Mouse (Mus musculus): Measurements from ENCODE around the gene Pramel5. TPM values are rescaled to one million over a fixed set of nuclear protein-coding genes. Genes with fewer than 3 reads are reported as not detected.
"Not testable (repeated sequence)": the region's sequence is repeated elsewhere in the genome, so short reads cannot be mapped to it uniquely, and the experiment has no call there.

Pramel5 gene
- not detected in 2 replicates for polyA plus RNA-seq (2015; fragmentation: Nextera tagmentation; extraction: Ambion mirVana)

DNA sequence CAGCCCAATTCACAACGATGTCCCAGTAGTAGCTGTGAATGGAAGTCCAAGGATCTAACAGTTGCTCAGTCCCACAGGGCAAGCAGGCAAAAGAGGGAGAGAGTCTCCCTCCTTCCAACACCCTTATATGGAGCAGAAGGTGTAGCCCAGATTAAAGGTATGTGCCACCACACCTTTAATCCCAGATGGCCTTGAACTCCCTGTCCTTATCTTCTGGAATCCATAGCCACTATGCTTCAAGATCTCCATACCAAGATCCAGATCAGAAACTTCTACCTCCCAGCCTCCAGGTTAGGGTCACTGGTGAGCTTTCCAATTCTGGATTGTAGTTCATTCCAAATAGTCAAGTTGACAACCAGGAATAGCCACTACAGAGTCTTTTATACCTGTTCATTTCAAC is at the start of gene Pramel5:
Gene Pramel5 (minus strand): TSS at position 101 of the 400 bp plus-strand sequence.
- 58% methylated on average over 1 of the region's 1 CpGs for WGBS

DNA sequence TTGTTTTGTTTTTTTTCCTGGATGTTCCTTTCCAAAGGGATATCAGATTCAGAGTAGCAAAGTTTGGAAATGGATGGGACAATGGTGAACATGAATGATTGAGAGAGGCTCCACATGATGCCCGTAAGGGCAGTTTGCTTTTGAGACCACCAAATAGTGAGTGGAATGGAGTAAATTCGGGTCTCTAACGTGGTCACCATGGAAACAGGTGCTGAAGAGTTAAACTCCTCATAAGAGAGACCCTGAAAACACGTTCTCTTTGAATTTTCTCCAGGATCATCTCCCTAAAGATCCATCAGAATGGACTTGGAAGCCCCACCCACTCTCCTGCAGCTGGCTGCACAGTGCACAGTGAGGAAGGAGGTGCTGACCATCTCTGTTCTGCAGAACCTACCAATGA is 49.7 kb upstream of the Pramel5 start, which contains the start of gene Gm13128:
Gene Gm13128 (plus strand): TSS at position 301 of the 400 bp plus-strand sequence.
- 58% methylated on average over 4 of the region's 4 CpGs for WGBS
- not testable (repeated sequence) for H3K27me3 ChIP-seq (replicated peaks); H3K9me3 ChIP-seq; H3K4me1 ChIP-seq; H3K4me2 ChIP-seq; H3K36me3 ChIP-seq; ATAC-seq (ENCODE audit: extremely low read depth, insufficient number of reproducible peaks, low FRiP score, low TSS enrichment); H3K4me3 ChIP-seq; H3K27ac ChIP-seq (replicated peaks); H3K9ac ChIP-seq

More for the DNA sequence above, at the start of gene Pramel5:
- not testable (repeated sequence) for H3K9me3 ChIP-seq; ATAC-seq (ENCODE audit: extremely low read depth, insufficient number of reproducible peaks, low FRiP score, low TSS enrichment); H3K4me3 ChIP-seq; H3K27ac ChIP-seq (replicated peaks); H3K4me2 ChIP-seq; H3K27me3 ChIP-seq (replicated peaks); H3K9ac ChIP-seq; H3K4me1 ChIP-seq; H3K36me3 ChIP-seq

DNA sequence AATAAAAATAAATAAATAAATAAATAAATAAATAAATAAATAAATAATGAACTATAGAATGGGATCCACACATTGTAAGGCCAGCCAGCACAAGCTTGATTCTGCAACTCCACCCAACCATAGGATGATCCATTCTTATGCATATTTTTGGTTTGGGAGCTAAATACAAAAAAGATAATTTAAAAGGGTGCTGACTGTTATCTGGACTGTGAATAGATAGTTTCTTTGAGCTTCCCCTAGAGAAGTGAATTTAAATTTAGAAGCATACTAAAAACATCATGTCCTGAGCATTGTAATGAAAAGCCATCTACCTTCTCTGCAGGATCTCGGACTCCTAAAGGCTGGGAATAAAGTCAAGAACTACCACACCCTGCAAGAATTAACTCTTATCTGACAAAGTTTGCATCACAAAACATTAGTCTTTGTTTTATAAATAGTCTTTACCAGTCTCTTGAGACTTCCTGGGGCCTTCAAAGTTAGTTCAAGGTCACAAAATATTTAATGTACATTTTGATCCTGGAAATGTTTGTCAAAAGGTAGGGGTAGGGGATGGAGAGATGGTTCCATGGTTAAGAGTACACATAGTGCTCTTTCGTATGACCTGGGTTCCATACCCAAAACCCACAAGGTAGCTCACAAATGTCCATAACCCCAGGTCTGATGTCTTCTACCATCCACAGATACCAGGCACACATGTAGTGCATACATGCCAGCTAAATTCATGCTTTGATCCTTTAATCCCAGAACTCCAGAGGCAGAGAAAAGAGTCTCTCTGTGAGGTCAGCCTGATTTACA is 32.6 kb upstream of the Pramel5 start:
- H3K36me3 ChIP-seq; ATAC-seq (ENCODE audit: extremely low read depth, insufficient number of reproducible peaks, low FRiP score, low TSS enrichment); H3K9me3 ChIP-seq; H3K4me1 ChIP-seq; H3K4me3 ChIP-seq; H3K9ac ChIP-seq; H3K4me2 ChIP-seq; H3K27me3 ChIP-seq (replicated peaks); H3K27ac ChIP-seq (replicated peaks): not testable (repeated sequence)
- 63% methylated on average over 2 of the region's 2 CpGs for WGBS

DNA sequence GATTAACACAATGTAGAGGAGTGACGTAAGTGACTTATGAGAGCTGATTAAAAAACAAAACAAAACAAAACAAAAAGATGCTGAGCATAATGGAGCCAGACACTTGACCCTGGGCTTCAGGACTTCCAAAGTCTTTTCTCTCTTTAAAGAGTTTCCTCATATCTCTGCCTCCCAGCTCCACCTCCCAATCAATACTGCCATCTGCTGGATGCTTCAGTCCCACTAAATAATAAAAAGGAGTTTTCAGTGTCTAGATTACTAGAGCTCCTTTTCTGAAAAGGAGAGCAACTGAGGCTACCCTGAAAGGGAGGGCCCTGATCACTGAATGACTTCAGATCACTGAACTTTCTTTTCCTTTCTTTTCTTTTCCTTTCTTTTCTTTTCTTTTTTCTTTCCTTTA is 19.1 kb upstream of the Pramel5 start:
- H3K4me3 ChIP-seq; H3K9me3 ChIP-seq; H3K36me3 ChIP-seq; H3K4me1 ChIP-seq; H3K27me3 ChIP-seq (replicated peaks); ATAC-seq (ENCODE audit: extremely low read depth, insufficient number of reproducible peaks, low FRiP score, low TSS enrichment); H3K4me2 ChIP-seq; H3K27ac ChIP-seq (replicated peaks); H3K9ac ChIP-seq: not testable (repeated sequence)
- 39% methylated on average over 1 of the region's 1 CpGs for WGBS

DNA sequence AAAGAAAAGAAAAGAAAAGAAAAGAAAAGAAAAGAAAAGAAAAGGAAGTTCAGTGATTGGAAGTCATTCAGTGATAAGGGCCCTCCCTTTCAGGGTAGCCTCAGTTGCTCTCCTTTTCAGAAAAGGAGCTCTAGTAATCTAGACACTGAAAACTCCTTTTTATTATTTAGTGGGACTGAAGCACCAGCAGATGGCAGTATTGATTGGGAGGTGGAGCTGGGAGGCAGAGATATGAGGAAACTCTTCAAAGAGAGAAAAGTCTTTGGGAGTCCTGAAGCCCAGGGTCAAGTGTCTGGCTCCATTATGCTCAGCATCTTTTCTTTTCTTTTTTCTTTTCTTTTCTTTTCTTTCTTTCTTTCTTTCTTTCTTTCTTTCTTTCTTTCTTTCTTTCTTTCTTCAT is 25.5 kb downstream of the Pramel5 start:
- not testable (repeated sequence) for ATAC-seq (ENCODE audit: extremely low read depth, insufficient number of reproducible peaks, low FRiP score, low TSS enrichment); H3K4me1 ChIP-seq; H3K4me3 ChIP-seq; H3K4me2 ChIP-seq; H3K36me3 ChIP-seq; H3K27me3 ChIP-seq (replicated peaks); H3K9ac ChIP-seq; H3K9me3 ChIP-seq; H3K27ac ChIP-seq (replicated peaks)

Other genes with a start within 250 kb of the Pramel5 start
- not detected in 2 replicates for gene Pramel4, start 221.4 kb downstream of the Pramel5 start, polyA plus RNA-seq (2015; fragmentation: Nextera tagmentation; extraction: Ambion mirVana)
- gene Gm13102, start 174.0 kb downstream of the Pramel5 start, polyA plus RNA-seq (2015; fragmentation: Nextera tagmentation; extraction: Ambion mirVana): not detected in 2 replicates
- not detected in 2 replicates for gene Oog3, start 117.8 kb downstream of the Pramel5 start, polyA plus RNA-seq (2015; fragmentation: Nextera tagmentation; extraction: Ambion mirVana)
- gene Oog2, start 89.8 kb downstream of the Pramel5 start, polyA plus RNA-seq (2015; fragmentation: Nextera tagmentation; extraction: Ambion mirVana): not detected in 2 replicates
- not detected in 2 replicates for gene C87977, start 67.2 kb downstream of the Pramel5 start, polyA plus RNA-seq (2015; fragmentation: Nextera tagmentation; extraction: Ambion mirVana)
- not detected in 2 replicates for gene Gm13128, start 49.8 kb upstream of the Pramel5 start, polyA plus RNA-seq (2015; fragmentation: Nextera tagmentation; extraction: Ambion mirVana)
- not detected in 2 replicates for gene Gm13119, start 77.5 kb upstream of the Pramel5 start, polyA plus RNA-seq (2015; fragmentation: Nextera tagmentation; extraction: Ambion mirVana)
- not detected in 2 replicates for gene Pramef20, start 97.4 kb upstream of the Pramel5 start, polyA plus RNA-seq (2015; fragmentation: Nextera tagmentation; extraction: Ambion mirVana)
- 0.18 and 0.28 TPM in 2 replicates for gene Pramef12, start 128.0 kb upstream of the Pramel5 start, polyA plus RNA-seq (2015; fragmentation: Nextera tagmentation; extraction: Ambion mirVana)
- not detected in 2 replicates for gene 1700012P22Rik, start 158.3 kb upstream of the Pramel5 start, polyA plus RNA-seq (2015; fragmentation: Nextera tagmentation; extraction: Ambion mirVana)
- gene Gm9944, start 172.8 kb upstream of the Pramel5 start, polyA plus RNA-seq (2015; fragmentation: Nextera tagmentation; extraction: Ambion mirVana): not detected in 2 replicates
- not detected in 2 replicates for gene Aadacl3, start 183.3 kb upstream of the Pramel5 start, polyA plus RNA-seq (2015; fragmentation: Nextera tagmentation; extraction: Ambion mirVana)
- gene 9430007A20Rik, start 239.3 kb upstream of the Pramel5 start, polyA plus RNA-seq (2015; fragmentation: Nextera tagmentation; extraction: Ambion mirVana): not detected in 2 replicates

Data from heart, embryonic 13.5 days (tissue).